Mouse (Mus musculus) small intestine, adult 2 months (tissue): Measurements from ENCODE around the gene Tmem186.

Experiments used
- CTCF ChIP-seq: fragments of 200-500 bp; IDR thresholded peaks from 2 replicates; pipeline ENCODE4 v1.5.1; 2012; ENCODE audit warnings: low read depth, mild to moderate bottlenecking, control low read depth, inconsistent platforms, low read length, moderate library complexity, mixed read lengths; ENCODE audit not compliant: insufficient replicate concordance, insufficient read length; ENCODE audit errors: extremely low read depth
- POLR2A ChIP-seq: fragments of 200-500 bp; IDR thresholded peaks from 2 replicates; pipeline ENCODE4 v1.6.1; 2012; ENCODE audit warnings: low read depth, mild to moderate bottlenecking, control low read depth, inconsistent platforms, low read length, moderate library complexity

DNA sequence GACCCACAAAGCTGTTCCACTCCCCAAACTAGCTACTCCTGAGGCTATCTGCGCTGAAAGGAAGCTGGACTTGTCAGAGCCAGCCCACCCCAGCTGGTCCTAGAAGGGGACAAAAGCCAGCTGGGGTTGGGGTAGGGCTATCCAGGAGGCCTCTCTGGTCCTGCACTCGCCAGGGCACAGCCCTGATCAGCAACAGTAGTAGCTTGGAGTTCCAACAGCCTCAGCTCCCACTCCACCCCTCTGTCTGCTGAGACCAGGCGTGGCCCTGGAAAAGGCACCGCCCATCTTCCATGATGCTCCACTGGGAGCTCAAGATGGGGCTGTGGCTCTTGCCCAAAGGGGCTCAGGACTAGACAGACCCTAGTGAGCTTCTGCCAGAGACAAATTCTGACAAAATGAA is 30.3 kb upstream of the Tmem186 start:
- TF ChIP-seq CTCF = no peak
- TF ChIP-seq POLR2A = no peak
